ENCODE assay signal across 16 mouse cellular contexts in genomic region chr3:105568403-105568802, GRCm38 (mm10).
DNase-seq lines count a peak whose midpoint lies in the region; ATAC-seq lines count a peak whose summit lies in the region.
"Had no signal": no experiment of that assay in that cellular context is flagged by ENCODE, and none has a peak within 500 bp of the region (broad histone marks: within the 10 kb centered on the region; RNA-seq: fewer than 3 reads in every experiment).

No protein-coding gene starts in this region.

- peaks cover 47% of the 10 kb centered on the region for H3K4me1 ChIP-seq in hindbrain, embryonic 12.5 days
- peaks cover 57% of the 10 kb centered on the region for H3K4me1 ChIP-seq in midbrain, embryonic 13.5 days (replicated peaks)
- H3K4me1 ChIP-seq: lung, embryonic 15.5 days had no signal

- no peaks in the 10 kb centered on the region for H3K36me3 ChIP-seq in hindbrain, embryonic 12.5 days
- no peaks in the 10 kb centered on the region for H3K36me3 ChIP-seq in midbrain, embryonic 13.5 days
- H3K36me3 ChIP-seq: kidney, embryonic 15.5 days; lung, embryonic 15.5 days had no signal

- H3K9ac ChIP-seq in hindbrain, embryonic 12.5 days = no peak overlapping the region
- no peak overlapping the region for H3K9ac ChIP-seq in midbrain, embryonic 13.5 days (replicated peaks)
- H3K9ac ChIP-seq: kidney, embryonic 15.5 days; lung, embryonic 15.5 days had no signal

- peak; percentile 12 for DNase-seq in embryo, embryonic 10.5 days (ENCODE audit: low spot score)
- DNase-seq in embryo, embryonic 11 days = no peak
- DNase-seq in retina, postnatal 1 day = peak; percentile 63
- DNase-seq in layer of hippocampus, adult 8-10 months (ENCODE audit: low spot score in 2 of 2) = no peak
- no peak for DNase-seq in kidney, postnatal 25 days
- no peak for DNase-seq in heart, adult 9 months (ENCODE audit: low spot score in 2 of 2)
- DNase-seq: cerebellum, adult 9-11 months; heart, adult 11 months; thymus, adult 2 months had no signal

- ATAC-seq in hindbrain, embryonic 12.5 days (ENCODE audit: low FRiP score) = peak; percentile 62
- ATAC-seq in midbrain, embryonic 13.5 days = peak; percentile 64

- WGBS in hindbrain, embryonic 12.5 days = 57% methylated on average over 8 of the region's 8 CpGs
- 37% methylated on average over 8 of the region's 8 CpGs for WGBS in midbrain, embryonic 13.5 days

- peak overlapping the region; percentile 76 for H3K27ac ChIP-seq in hindbrain, embryonic 12.5 days
- H3K27ac ChIP-seq in midbrain, embryonic 13.5 days = peak overlapping the region; percentile 82
- H3K27ac ChIP-seq: kidney, embryonic 15.5 days; lung, embryonic 15.5 days had no signal

- H3K27me3 ChIP-seq in hindbrain, embryonic 12.5 days = no peaks in the 10 kb centered on the region; the same call in 1 of the 2 replicates
- no peaks in the 10 kb centered on the region for H3K27me3 ChIP-seq in midbrain, embryonic 13.5 days
- H3K27me3 ChIP-seq: kidney, embryonic 15.5 days; lung, embryonic 15.5 days had no signal

- no peak overlapping the region for H3K4me2 ChIP-seq in hindbrain, embryonic 12.5 days (replicated peaks)
- H3K4me2 ChIP-seq in midbrain, embryonic 13.5 days (replicated peaks) = no peak overlapping the region
- H3K4me2 ChIP-seq: kidney, embryonic 15.5 days; liver, embryonic 11.5 days; lung, embryonic 15.5 days had no signal

- H3K9me3 ChIP-seq in hindbrain, embryonic 12.5 days (replicated peaks) = no peaks in the 10 kb centered on the region
- H3K9me3 ChIP-seq in midbrain, embryonic 13.5 days = no peaks in the 10 kb centered on the region
- H3K9me3 ChIP-seq: kidney, embryonic 15.5 days; lung, embryonic 15.5 days had no signal

- no peak overlapping the region for H3K4me3 ChIP-seq in hindbrain, embryonic 12.5 days
- no peak overlapping the region for H3K4me3 ChIP-seq in midbrain, embryonic 13.5 days (replicated peaks)
- H3K4me3 ChIP-seq: erythroblast, embryonic 14.5 days; kidney, embryonic 15.5 days; lung, embryonic 15.5 days; myocyte had no signal

Comparison
In these comparisons a context has a peak if more than half of its experiments do, and no peak if none do; other contexts are left out.
1. DNase-seq: peak in embryo, embryonic 10.5 days (single experiment) and retina, postnatal 1 day (single experiment); none in embryo, embryonic 11 days (single experiment), layer of hippocampus, adult 8-10 months (0 of 2), kidney, postnatal 25 days (0 of 2) and heart, adult 9 months (0 of 2).